Mouse (Mus musculus) adrenal gland (tissue): ENCODE data around the gene Efna4.

Experiments
- intact Hi-C: fragments of 180-260 bp; cut with DNase I; formaldehyde crosslinking; loops from one replicate; pipeline ENCODE4 v1.15.1; 2025

Gene Efna4

GRCm38 (mm10) chr3:89332013-89332412 lies 5.8 kb downstream of the Efna4 start:
- intact Hi-C loops, result no loop called here

GRCm38 (mm10) chr3:89331561-89331960 lies 6.3 kb downstream of the Efna4 start:
- intact Hi-C loops, result no loop called here

- intact Hi-C loops, result no loop called here
These were observed 6.9 kb downstream of the Efna4 start for GRCm38 (mm10) chr3:89330948-89331347.

GRCm38 (mm10) chr3:89330346-89330745 lies 7.5 kb downstream of the Efna4 start:
- intact Hi-C loops, result no loop called here

GRCm38 (mm10) chr3:89328623-89329022 lies 9.2 kb downstream of the Efna4 start:
- intact Hi-C loops, result no loop called here

GRCm38 (mm10) chr3:89327371-89327870 lies 10.4 kb downstream of the Efna4 start:
- intact Hi-C loops, result no loop called here

GRCm38 (mm10) chr3:89325882-89326281 lies 11.9 kb downstream of the Efna4 start:
- intact Hi-C loops, result no loop called here

GRCm38 (mm10) chr3:89322514-89323165 lies 15.2 kb downstream of the Efna4 start, which contains the start of gene Efna3:
Efna3 (minus strand) TSS chr3:89322965.
- intact Hi-C loops, result no loop called here

GRCm38 (mm10) chr3:89322131-89322500 lies 15.7 kb downstream of the Efna4 start:
- intact Hi-C loops, result no loop called here

- intact Hi-C loops, result no loop called here
These were observed 16.4 kb downstream of the Efna4 start for GRCm38 (mm10) chr3:89321183-89322130.

GRCm38 (mm10) chr3:89320581-89321182 lies 17.1 kb downstream of the Efna4 start:
- intact Hi-C loops, result no loop called here

- intact Hi-C loops, result loop anchor here (5.0 to 10.0 kb wide), 2 partner anchors 33 to 165 kb away; no protein-coding TSS in a partner anchor
These were observed 18.1 kb downstream of the Efna4 start for GRCm38 (mm10) chr3:89319591-89320350.

GRCm38 (mm10) chr3:89318971-89319590 lies 18.7 kb downstream of the Efna4 start:
- intact Hi-C loops, result loop anchor here (5.0 to 10.0 kb wide), 2 partner anchors 33 to 166 kb away; no protein-coding TSS in a partner anchor

GRCm38 (mm10) chr3:89318316-89318715 lies 19.5 kb downstream of the Efna4 start:
- intact Hi-C loops, result loop anchor here (5.0 to 10.0 kb wide), 2 partner anchors 34 to 166 kb away; no protein-coding TSS in a partner anchor

- intact Hi-C loops, result loop anchor here (5.0 to 10.0 kb wide), 2 partner anchors 35 to 168 kb away; no protein-coding TSS in a partner anchor
These were observed 20.6 kb downstream of the Efna4 start for GRCm38 (mm10) chr3:89317246-89317645.

GRCm38 (mm10) chr3:89316833-89317232 lies 21.0 kb downstream of the Efna4 start:
- intact Hi-C loops, result loop anchor here (5.0 to 10.0 kb wide), 2 partner anchors 35 to 168 kb away; no protein-coding TSS in a partner anchor

- intact Hi-C loops, result loop anchor here (5.0 to 10.0 kb wide), 2 partner anchors 36 to 169 kb away; no protein-coding TSS in a partner anchor
These were observed 21.6 kb downstream of the Efna4 start for GRCm38 (mm10) chr3:89315930-89316831.

- intact Hi-C loops, result loop anchor here (5.0 to 10.0 kb wide), 2 partner anchors 37 to 169 kb away; no protein-coding TSS in a partner anchor
These were observed 22.5 kb downstream of the Efna4 start for GRCm38 (mm10) chr3:89315195-89315929.
